Mouse (Mus musculus) ZHBTc4 (cell line): ENCODE data around the gene Spry2.

Source experiments
- DNase-seq: peaks from one replicate; pipeline ENCODE4 v3.0.0-alpha.2; 2011; ENCODE audit warnings: low read depth, low spot score

The Spry2 gene

GRCm38 (mm10) chr14:105892941-105893622 is 3.5 kb downstream of the Spry2 start:
- DNase-seq = peak; percentile 60

DNA sequence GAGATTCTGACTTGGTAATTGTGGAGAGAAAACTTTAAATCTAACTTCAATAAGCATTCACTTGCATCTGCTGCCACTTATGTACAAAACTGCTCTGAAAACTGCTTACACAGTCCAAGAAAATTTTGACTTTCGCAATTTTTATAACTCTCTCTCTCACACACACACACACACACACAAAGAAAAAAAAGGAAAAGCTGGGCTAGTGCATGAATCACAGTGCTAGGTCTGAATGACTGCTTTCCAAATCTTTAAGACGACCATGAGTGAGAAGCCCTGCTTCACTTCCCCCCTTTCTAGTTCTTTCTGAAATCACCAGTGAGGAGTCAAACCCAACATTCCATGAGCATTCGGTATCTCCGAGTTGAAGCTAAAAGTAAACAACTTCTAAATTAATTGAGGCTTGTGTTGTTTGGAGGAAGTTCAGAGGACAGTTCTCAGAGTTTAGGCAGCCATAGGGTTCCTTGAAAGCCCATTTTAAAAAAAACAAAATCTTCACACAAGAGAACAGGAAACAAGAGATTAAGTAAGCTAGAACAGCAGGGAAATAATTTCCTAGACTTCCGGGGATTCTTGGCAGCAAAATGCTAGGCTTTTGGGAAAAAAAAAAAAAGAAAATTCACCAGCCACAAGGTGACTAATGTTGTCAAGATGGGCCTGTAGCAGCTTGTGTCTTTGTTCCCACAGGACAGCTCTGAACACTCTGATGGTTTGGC is 5.9 kb downstream of the Spry2 start:
- no peak for DNase-seq

GRCm38 (mm10) chr14:105886643-105887374 is 9.8 kb downstream of the Spry2 start:
- no peak for DNase-seq

GRCm38 (mm10) chr14:105885249-105885648 is 11.4 kb downstream of the Spry2 start:
- DNase-seq = peak; percentile 71

DNA sequence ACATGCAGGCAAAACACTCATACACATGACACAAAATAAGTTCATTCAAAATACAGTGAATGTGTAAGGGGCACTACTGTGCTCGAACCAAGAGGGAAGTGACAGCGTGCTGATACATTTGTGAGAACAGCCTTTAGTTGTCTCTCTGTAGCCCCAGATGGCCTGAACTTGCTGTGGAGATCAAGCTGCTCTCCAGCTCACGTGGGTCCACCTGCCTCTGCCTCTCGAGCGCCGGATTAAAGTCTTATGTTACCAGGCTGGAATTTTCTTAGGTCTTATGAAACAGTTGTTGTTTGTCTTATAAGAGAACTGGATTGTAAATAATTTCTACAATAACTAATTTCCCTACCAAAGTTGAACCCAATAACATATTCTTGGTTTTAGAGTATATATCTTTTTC is 13.4 kb downstream of the Spry2 start:
- no peak for DNase-seq

- no peak for DNase-seq
Observed at GRCm38 (mm10) chr14:105878359-105878758, 18.3 kb downstream of the Spry2 start.

DNA sequence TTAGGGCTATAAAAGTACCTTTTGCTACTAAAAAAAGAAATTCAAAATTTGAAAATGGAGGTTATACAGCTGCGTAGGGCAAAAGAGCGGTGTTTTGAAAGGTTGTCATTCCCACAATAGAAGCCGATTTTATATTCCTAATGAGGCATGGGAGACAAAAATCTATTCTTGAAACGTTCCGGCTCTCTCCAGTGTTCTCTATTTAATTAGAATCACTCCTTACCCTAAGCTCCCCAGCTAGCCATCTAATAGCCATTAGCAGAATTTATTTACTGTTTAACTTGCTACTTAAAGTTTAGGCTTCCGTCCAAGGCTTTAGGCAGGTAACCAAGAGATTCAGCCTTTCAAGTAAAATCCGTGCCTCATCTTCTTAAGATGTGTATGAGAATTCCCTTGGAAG is 20.2 kb downstream of the Spry2 start:
- no peak for DNase-seq

DNA sequence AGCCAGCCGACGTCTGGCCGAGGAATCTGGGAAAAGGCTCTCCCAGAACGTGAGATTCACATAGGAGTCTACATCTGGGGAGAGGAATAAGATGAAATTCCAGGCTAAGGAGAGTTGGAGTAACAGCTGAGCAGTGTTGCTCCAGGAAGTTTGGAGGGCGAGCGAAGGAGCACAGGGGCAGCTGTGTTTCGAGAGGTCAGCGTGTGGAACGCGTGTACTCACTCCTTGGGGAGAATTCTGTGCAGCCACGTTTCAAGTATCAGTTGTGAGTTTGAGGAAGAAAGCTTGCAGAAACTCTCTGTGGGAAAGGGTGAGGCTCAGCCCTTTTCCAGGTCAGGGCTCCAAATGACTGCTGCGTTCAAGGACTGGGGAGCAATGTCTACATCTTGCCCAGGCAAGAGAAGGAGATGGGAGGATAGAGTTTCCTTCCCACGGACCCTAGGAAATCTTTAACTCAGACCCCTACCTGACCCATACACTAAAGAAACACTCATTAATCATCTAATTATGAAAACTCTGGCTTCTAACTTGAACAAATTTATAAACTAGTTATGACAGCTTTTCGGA is 26.2 kb downstream of the Spry2 start:
- no peak for DNase-seq

DNA sequence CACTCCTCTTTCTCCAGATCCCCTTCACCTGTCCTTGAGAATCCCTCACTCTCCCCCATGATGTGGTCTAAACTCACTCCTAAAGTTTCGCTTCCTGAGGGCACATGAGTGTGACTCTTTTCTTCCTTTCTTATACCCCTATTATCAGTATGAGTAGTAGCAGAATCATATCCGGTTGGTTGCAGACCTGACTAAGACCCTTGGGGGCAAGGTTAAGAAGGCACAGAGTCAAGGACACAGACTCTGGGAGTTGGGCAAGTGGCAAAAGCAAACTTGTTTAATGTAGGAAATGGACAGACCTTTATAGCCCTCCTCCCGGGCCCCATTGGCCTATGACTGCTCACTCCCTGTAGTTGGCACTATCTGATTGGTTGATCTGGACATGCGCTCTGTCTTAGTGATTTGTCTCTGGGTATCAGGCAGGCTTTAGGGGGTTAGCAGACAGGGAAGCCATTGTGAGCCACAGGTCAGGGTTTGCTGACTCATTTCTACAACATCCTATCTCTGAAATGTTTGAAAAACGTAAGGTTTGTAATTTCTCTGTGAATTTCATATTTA is 31.2 kb downstream of the Spry2 start:
- DNase-seq = peak; percentile 89

- peak; percentile 82 for DNase-seq
Observed at GRCm38 (mm10) chr14:105862199-105862598, 34.4 kb downstream of the Spry2 start.

DNA sequence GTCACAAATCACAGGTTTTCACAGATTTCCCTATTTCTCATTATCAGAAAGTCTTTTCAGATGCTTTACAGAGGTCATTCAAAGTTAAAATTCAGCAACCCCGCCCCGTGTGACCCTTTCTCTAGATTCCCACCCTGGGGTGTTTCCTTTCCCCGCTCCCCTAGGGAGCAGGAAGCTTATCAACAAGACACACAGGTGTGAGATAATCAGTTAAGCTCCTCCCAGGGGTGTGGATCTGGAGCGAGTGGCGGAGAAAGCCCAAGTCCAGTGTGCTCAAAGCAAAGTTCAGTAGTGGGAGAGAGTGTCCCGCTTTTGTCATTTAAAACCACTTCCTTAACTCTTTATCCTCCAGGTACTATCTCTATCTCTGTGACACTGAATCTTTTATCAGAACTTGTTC is 35.7 kb downstream of the Spry2 start:
- peak; percentile 96 for DNase-seq

GRCm38 (mm10) chr14:105860276-105860675 is 36.3 kb downstream of the Spry2 start:
- peak; percentile 62 for DNase-seq

DNA sequence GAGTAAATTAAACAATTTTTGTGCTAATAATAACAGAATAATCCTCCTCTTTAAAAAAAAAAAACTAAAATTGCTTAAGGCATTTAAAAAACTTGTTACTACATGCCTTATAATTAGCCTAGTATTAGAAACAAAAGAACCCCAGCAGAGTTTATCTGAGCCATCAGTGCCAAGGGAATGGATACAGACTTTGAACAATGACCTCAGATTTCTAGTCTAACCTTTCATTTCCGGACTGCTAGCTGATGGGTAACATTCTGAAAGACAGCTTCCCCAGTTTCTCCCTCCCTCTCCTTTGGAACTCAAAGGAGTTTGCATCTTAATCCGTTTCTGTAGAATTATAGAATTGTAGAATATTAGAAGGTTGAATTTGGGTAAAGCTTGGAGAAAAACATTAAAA is 36.7 kb downstream of the Spry2 start:
- peak; percentile 80 for DNase-seq

DNA sequence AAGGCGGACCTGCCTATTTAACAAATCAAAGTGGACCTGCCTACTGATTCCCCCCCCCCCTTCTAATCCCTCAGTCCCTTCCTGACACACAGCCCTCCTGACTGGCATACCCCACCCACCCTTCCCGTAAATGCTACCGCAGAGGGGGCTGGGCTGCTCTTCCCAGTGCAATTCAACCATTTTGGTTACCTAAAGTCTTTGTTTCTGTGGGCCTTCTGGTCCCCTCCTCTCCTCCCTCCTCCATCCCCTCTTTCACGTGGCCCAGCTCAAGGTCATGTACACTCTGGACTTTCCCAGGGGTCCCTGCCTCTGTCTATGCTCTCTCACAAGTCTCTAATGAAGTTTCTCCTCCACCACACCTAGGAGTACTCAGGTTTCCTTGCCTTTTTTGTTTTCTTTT is 37.3 kb downstream of the Spry2 start:
- DNase-seq = peak; percentile 97

DNA sequence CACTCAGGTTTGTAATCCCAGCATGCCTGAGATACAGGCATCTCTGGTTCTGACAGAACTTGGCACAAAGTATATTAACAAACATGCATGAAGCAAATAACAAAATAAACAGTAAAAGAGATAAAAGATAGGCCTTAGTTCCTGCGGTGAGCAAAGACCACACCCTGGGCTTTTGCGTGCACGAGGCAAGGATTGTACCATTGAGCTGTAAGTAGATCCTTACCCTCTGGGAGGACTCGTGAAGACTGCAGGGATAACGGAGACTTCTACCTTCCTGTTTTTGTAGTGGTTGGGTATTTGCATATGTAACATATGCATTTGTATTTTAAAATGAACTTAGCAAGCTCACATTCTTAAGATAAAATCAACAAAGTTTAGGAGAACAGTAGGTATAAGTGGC is 37.7 kb downstream of the Spry2 start:
- peak; percentile 88 for DNase-seq

DNA sequence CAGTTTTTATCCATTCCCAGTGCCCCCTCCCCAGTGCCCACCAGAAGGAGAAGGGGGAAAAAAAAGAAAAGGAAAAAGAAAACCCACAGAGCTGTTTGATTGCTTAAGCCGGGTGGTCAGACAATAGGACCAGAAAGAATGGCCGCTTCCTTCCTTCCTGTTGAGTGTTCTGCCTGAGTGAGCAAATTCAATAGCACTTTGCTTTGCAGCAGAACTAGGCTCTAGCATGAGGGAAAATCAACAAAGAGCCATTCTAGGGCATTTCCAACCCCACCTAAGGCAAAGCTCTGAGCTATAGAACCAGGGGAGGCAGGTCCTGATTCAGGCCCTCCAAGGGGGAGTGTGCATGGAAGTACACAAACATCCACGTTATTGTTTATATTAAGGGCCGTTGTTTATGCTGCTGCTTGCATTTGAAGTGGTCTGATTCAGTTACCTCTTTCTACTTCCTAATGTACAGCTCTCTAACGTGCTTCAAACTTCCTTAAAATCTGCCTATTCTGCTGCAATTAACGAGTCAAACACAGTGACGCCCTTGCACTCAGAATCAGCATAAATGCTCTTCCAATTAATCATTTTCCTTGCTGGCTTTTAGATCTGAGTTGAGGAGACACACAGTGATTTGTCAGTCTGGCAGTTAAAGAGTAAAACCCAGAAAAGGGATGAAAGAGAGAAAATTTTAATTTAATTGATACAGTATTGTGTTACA is 45.1 kb downstream of the Spry2 start:
- DNase-seq = peak; percentile 50
